Mouse (Mus musculus) myocyte (in vitro differentiated cells): ENCODE data around the gene Alb.

Source experiments
- CEBPB ChIP-seq: IDR thresholded peaks from 2 replicates; pipeline ENCODE4 v1.6.1; 2011; ENCODE audit warnings: mild to moderate bottlenecking, moderate library complexity; ENCODE audit not compliant: poor library complexity, insufficient read depth, severe bottlenecking
- E2F4 ChIP-seq: IDR thresholded peaks from one replicate; pipeline ENCODE4 v1.6.1; 2011; ENCODE audit warnings: mild to moderate bottlenecking, control low read depth, moderate library complexity; ENCODE audit not compliant: insufficient read depth
- MAX ChIP-seq: IDR thresholded peaks from one replicate; pipeline ENCODE4 v1.6.1; 2011; ENCODE audit warnings: low read depth, mild to moderate bottlenecking, control low read depth
- MYOD1 ChIP-seq, 3 experiments: IDR thresholded peaks; one replicate each; pipeline ENCODE4 v1.6.1; 2011; ENCODE audit warnings: control low read depth in 2 of 3, low read depth in 2 of 3, mild to moderate bottlenecking in 2 of 3, moderate library complexity in 1 of 3; ENCODE audit not compliant: insufficient read length in 2 of 3, control insufficient read depth in 1 of 3
- MYOG ChIP-seq, 3 experiments: IDR thresholded peaks; one replicate each; pipeline ENCODE4 v1.6.1; 2011; ENCODE audit warnings: control low read depth in 2 of 3, low read depth in 2 of 3, mild to moderate bottlenecking in 2 of 3; ENCODE audit not compliant: insufficient read length in 2 of 3, control insufficient read depth in 1 of 3, insufficient read depth in 1 of 3
- POLR2A ChIP-seq: IDR thresholded peaks from one replicate; pipeline ENCODE4 v1.6.1; 2011; ENCODE audit warnings: low read depth, mild to moderate bottlenecking, control low read depth, moderate library complexity; ENCODE audit not compliant: insufficient read length
- POLR2AphosphoS2 ChIP-seq: IDR thresholded peaks from one replicate; pipeline ENCODE4 v1.6.1; 2011; ENCODE audit warnings: low read depth, control low read depth; ENCODE audit not compliant: insufficient read length
- REST ChIP-seq: IDR thresholded peaks from one replicate; pipeline ENCODE4 v1.6.1; 2011; ENCODE audit warnings: mild to moderate bottlenecking, control low read depth, moderate library complexity; ENCODE audit not compliant: insufficient read depth, insufficient read length
- SRF ChIP-seq: IDR thresholded peaks from one replicate; pipeline ENCODE4 v1.6.1; 2011; ENCODE audit warnings: low read depth; ENCODE audit not compliant: control insufficient read depth, insufficient read length
- TCF12 ChIP-seq: IDR thresholded peaks from one replicate; pipeline ENCODE4 v1.6.1; 2011; ENCODE audit warnings: mild to moderate bottlenecking, control low read depth; ENCODE audit not compliant: poor library complexity, insufficient read depth, severe bottlenecking
- TCF3 ChIP-seq: IDR thresholded peaks from one replicate; pipeline ENCODE4 v1.6.1; 2011; ENCODE audit warnings: low read depth, control low read depth; ENCODE audit not compliant: insufficient read length
- USF1 ChIP-seq: IDR thresholded peaks from one replicate; pipeline ENCODE4 v1.6.1; 2011; ENCODE audit warnings: low read depth, mild to moderate bottlenecking, control low read depth, moderate library complexity

- no peak for TF ChIP-seq POLR2A
- TF ChIP-seq MAX: no peak
- no peak for TF ChIP-seq POLR2AphosphoS2
- no peak for TF ChIP-seq SRF
- no peak for TF ChIP-seq CEBPB
- no peak for TF ChIP-seq USF1
- TF ChIP-seq E2F4: no peak
- no peak for TF ChIP-seq TCF12
- TF ChIP-seq TCF3: no peak
- no peak for TF ChIP-seq MYOD1 (IDR thresholded peaks at IDR 0.05; ENCODE audit: control insufficient read depth in 1 of 3, insufficient read length in 2 of 3, low read depth in 2 of 3)
- TF ChIP-seq MYOG (IDR thresholded peaks at IDR 0.05; ENCODE audit: control insufficient read depth in 1 of 3, insufficient read depth in 1 of 3, insufficient read length in 2 of 3, low read depth in 2 of 3): no peak
- no peak for TF ChIP-seq REST
Observed at GRCm38 (mm10) chr5:90499509-90499908, 38.8 kb downstream of the Alb start.
